Mouse (Mus musculus) heart, adult 2 months (tissue): ENCODE results near the gene Dvl2. TPM values are rescaled to one million over a fixed set of nuclear protein-coding genes. Genes with fewer than 3 reads are reported as not detected.

Source experiments
- DNase-seq, 2 experiments: peaks; one replicate each; pipeline ENCODE4 v3.0.0; 2021
- H3K27ac ChIP-seq: fragments of 200-600 bp; 2 replicates; pipeline ENCODE4 v1.8.1; 2022
- H3K27me3 ChIP-seq: fragments of 200-500 bp; 2 replicates; pipeline ENCODE4 v1.6.1; 2012; ENCODE audit warnings: mild to moderate bottlenecking, low read length, inconsistent platforms, mixed read lengths; ENCODE audit not compliant: control insufficient read depth, insufficient read depth
- H3K36me3 ChIP-seq: fragments of 200-500 bp; 2 replicates; pipeline ENCODE4 v1.6.1; 2012; ENCODE audit warnings: low read length, inconsistent platforms; ENCODE audit not compliant: control insufficient read depth, insufficient read depth
- H3K4me1 ChIP-seq: fragments of 200-500 bp; 2 replicates; pipeline ENCODE4 v1.6.1; 2011; ENCODE audit warnings: low read length; ENCODE audit not compliant: control insufficient read depth, insufficient read depth
- H3K4me3 ChIP-seq: fragments of 200-600 bp; 2 replicates; pipeline ENCODE4 v1.8.1; 2022
- H3K79me2 ChIP-seq: fragments of 200-500 bp; replicated peaks from 2 replicates; pipeline ENCODE4 v1.6.1; 2012; ENCODE audit warnings: mild to moderate bottlenecking, inconsistent platforms, low read length, moderate library complexity, mixed read lengths; ENCODE audit not compliant: control insufficient read depth, insufficient read depth
- H3K9ac ChIP-seq: fragments of 200-500 bp; 2 replicates; pipeline ENCODE4 v1.6.1; 2012; ENCODE audit warnings: low read depth, mild to moderate bottlenecking, control low read depth, inconsistent platforms, low read length, mixed read lengths
- CTCF ChIP-seq: fragments of 200-600 bp; IDR thresholded peaks from 2 replicates; pipeline ENCODE4 v1.8.1; 2022; ENCODE audit warnings: antibody characterized with exemption, mild to moderate bottlenecking, moderate library complexity
- EP300 ChIP-seq: fragments of 200-500 bp; IDR thresholded peaks from 2 replicates; pipeline ENCODE4 v1.6.1; 2011; ENCODE audit warnings: low read depth, low read length, control low read depth; ENCODE audit not compliant: insufficient read depth
- POLR2A ChIP-seq: fragments of 200-500 bp; IDR thresholded peaks from 2 replicates; pipeline ENCODE4 v1.6.1; 2011; ENCODE audit warnings: mild to moderate bottlenecking, low read depth, low read length, control low read depth; ENCODE audit not compliant: insufficient read depth
- WGBS: fragments of 180-500 bp; shearing (Covaris S2); methylation state at CpG from one replicate; pipeline ENCODE4 v1.1.7; 2018; 5-methylcytosine and 5-hydroxymethylcytosine counted together
- intact Hi-C: fragments of 180-260 bp; cut with DNase I; formaldehyde crosslinking; loops from one replicate; pipeline ENCODE4 v1.15.1; 2025
- polyA plus RNA-seq: library from polyadenylated mRNA; depleted of rRNA; stranded (reverse); fragments of >200 nt; gene quantifications from 2 replicates; pipeline ENCODE4 v1.2.3, GENCODE M21; 2012
- total RNA-seq, 2 experiments: library from RNA; stranded (reverse); gene quantifications; 2 replicates each; pipeline ENCODE4 v1.2.3; 2021

Gene Dvl2
- total and polyA plus RNA-seq, 3 experiments = 4.1 to 7.4 (median 4.9) TPM

GRCm38 (mm10) chr11:70023481-70024150 is 23.2 kb downstream of the Dvl2 start:
- Histone ChIP-seq H3K4me3 (no peak overlapping the region), H3K4me1 (peaks cover 1% of the 10 kb centered on the region; the same call in 1 of the 2 replicates), H3K27me3 (0 out of 2 replicates have a peak, but pooled peaks cover 2% of the 10 kb centered on the region), H3K79me2 (no peaks in the 10 kb centered on the region), H3K36me3 (no peaks in the 10 kb centered on the region), H3K9ac (no peak overlapping the region), H3K27ac (no peak overlapping the region)
- TF ChIP-seq POLR2A (no peak), EP300 (no peak), CTCF (no peak)
- WGBS = 17% methylated on average over 21 of the region's 29 CpGs
- no peak for DNase-seq
- intact Hi-C loops = no loop called here

DNA sequence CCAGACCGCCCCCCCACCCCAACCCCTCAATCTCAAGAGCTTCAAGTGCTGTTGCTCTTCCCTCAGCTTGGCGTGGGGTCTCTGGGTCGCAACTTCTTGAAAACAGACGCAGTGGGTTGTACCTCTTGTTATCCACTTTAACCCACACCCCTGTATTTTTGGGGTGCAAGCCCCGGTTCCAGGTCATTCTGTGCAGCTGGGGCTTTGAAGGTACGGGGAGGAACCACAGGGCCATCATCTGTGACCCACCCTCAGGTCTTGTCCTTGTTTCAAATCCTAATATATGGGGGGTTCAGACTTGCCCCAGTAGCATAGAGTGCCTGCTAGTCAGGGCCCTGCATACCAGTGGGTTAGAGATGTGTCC is 23.7 kb downstream of the Dvl2 start:
- intact Hi-C loops = no loop called here
- Histone ChIP-seq H3K4me1 (peaks cover 1% of the 10 kb centered on the region; the same call in 1 of the 2 replicates), H3K4me3 (no peak overlapping the region)

GRCm38 (mm10) chr11:70026689-70027088 is 26.3 kb downstream of the Dvl2 start:
- Histone ChIP-seq H3K79me2 (no peaks in the 10 kb centered on the region), H3K4me3 (peak overlapping the region; percentile 30; the same call in 1 of the 2 replicates), H3K27ac (peak overlapping the region; percentile 15; the same call in 1 of the 2 replicates), H3K27me3 (0 out of 2 replicates have a peak, but pooled peaks cover 2% of the 10 kb centered on the region), H3K4me1 (peaks cover 2% of the 10 kb centered on the region), H3K36me3 (no peaks in the 10 kb centered on the region), H3K9ac (peak overlapping the region; percentile 41)
- DNase-seq = peak; percentile 62 to 72
- TF ChIP-seq EP300 (no peak), CTCF (no peak), POLR2A (no peak)
- intact Hi-C loops = no loop called here
- WGBS = 19% methylated on average over 19 of the region's 19 CpGs

More for the DNA sequence above, 23.7 kb downstream of the Dvl2 start:
- no peaks in the 10 kb centered on the region for H3K79me2 ChIP-seq
- no peak overlapping the region for H3K27ac ChIP-seq
- TF ChIP-seq EP300 (no peak), CTCF (no peak), POLR2A (no peak)
- H3K36me3 ChIP-seq = no peaks in the 10 kb centered on the region
- H3K27me3 ChIP-seq = 0 out of 2 replicates have a peak, but pooled peaks cover 2% of the 10 kb centered on the region
- no peak overlapping the region for H3K9ac ChIP-seq
- DNase-seq = no peak
- 37% methylated on average over 6 of the region's 6 CpGs for WGBS

- Histone ChIP-seq H3K9ac (no peak overlapping the region; the same call in 1 of the 2 replicates), H3K36me3 (no peaks in the 10 kb centered on the region), H3K27me3 (0 out of 2 replicates have a peak, but pooled peaks cover 2% of the 10 kb centered on the region), H3K4me3 (no peak overlapping the region), H3K79me2 (no peaks in the 10 kb centered on the region), H3K4me1 (peaks cover 2% of the 10 kb centered on the region), H3K27ac (peak overlapping the region; percentile 15)
- intact Hi-C loops = no loop called here
- WGBS = 53% methylated on average over 9 of the region's 9 CpGs
- no peak for DNase-seq
- no peak for TF ChIP-seq EP300
- no peak for TF ChIP-seq POLR2A
- no peak for TF ChIP-seq CTCF
These were observed 27.0 kb downstream of the Dvl2 start for GRCm38 (mm10) chr11:70027397-70027796.

- H3K79me2 ChIP-seq = no peaks in the 10 kb centered on the region
- WGBS = 25% methylated on average over 12 of the region's 12 CpGs
- H3K9ac ChIP-seq = no peak overlapping the region
- peaks cover 2% of the 10 kb centered on the region for H3K4me1 ChIP-seq
- intact Hi-C loops = no loop called here
- H3K27me3 ChIP-seq = 0 out of 2 replicates have a peak, but pooled peaks cover 2% of the 10 kb centered on the region
- H3K36me3 ChIP-seq = no peaks in the 10 kb centered on the region
- TF ChIP-seq POLR2A (no peak), EP300 (no peak), CTCF (no peak)
- peak overlapping the region; percentile 13; the same call in 1 of the 2 replicates for H3K4me3 ChIP-seq
- H3K27ac ChIP-seq = peak overlapping the region; percentile 59
- no peak for DNase-seq
These were observed 28.2 kb downstream of the Dvl2 start for GRCm38 (mm10) chr11:70028401-70029129.

- intact Hi-C loops = no loop called here
- no peaks in the 10 kb centered on the region for H3K79me2 ChIP-seq
- H3K4me3 ChIP-seq = peak overlapping the region; percentile 13; the same call in 1 of the 2 replicates
- no peaks in the 10 kb centered on the region for H3K36me3 ChIP-seq
- 5% methylated on average over 20 of the region's 20 CpGs for WGBS
- peak; percentile 79 to 86 for DNase-seq
- H3K27ac ChIP-seq = peak overlapping the region; percentile 59
- H3K27me3 ChIP-seq = 0 out of 2 replicates have a peak, but pooled peaks cover 2% of the 10 kb centered on the region
- no peak overlapping the region for H3K9ac ChIP-seq
- peaks cover 2% of the 10 kb centered on the region for H3K4me1 ChIP-seq
- no peak for TF ChIP-seq CTCF
- no peak for TF ChIP-seq EP300
- TF ChIP-seq POLR2A = no peak
These were observed 28.9 kb downstream of the Dvl2 start for GRCm38 (mm10) chr11:70029130-70029801.
